Mouse (Mus musculus) CH12.LX (cell line): ENCODE measurements at regions not wholly inside any gene's neighbourhood (a gene's known extent, or its start where the extent isn't known, plus 50 kb on each side); places are given as distances from the start of the nearest gene placed in this dataset.

Experiments used
- CHD1 ChIP-seq: IDR thresholded peaks from 2 replicates; pipeline ENCODE4 v1.6.1; 2012; ENCODE audit warnings: low read depth, low read length, improper control_type of control experiment, inconsistent platforms
- CHD2 ChIP-seq: IDR thresholded peaks from 2 replicates; pipeline ENCODE4 v1.6.1; 2011; ENCODE audit warnings: low read length, improper control_type of control experiment
- CTCF ChIP-seq, 2 experiments: IDR thresholded peaks in 1 of 2; conservative IDR thresholded peaks in 1 of 2; 2 replicates each; pipeline ENCODE4 v1.5.1; 2011 to 2012; ENCODE audit warnings: low read depth in 2 of 2, low read length in 2 of 2, improper control_type of control experiment in 1 of 2, inconsistent platforms in 1 of 2, mild to moderate bottlenecking in 1 of 2, moderate library complexity in 1 of 2
- EP300 ChIP-seq: IDR thresholded peaks from 2 replicates; pipeline ENCODE4 v1.6.1; 2011; ENCODE audit warnings: low read length, improper control_type of control experiment
- ETS1 ChIP-seq: conservative IDR thresholded peaks from 2 replicates; pipeline ENCODE4 v1.6.1; 2012; ENCODE audit warnings: low read depth, mild to moderate bottlenecking, inconsistent platforms, low read length, improper control_type of control experiment, moderate library complexity
- POLR2A ChIP-seq: IDR thresholded peaks from 2 replicates; pipeline ENCODE4 v1.6.1; 2011; ENCODE audit warnings: low read depth, mild to moderate bottlenecking, improper control_type of control experiment, low read length
- UBTF ChIP-seq: IDR thresholded peaks from 2 replicates; pipeline ENCODE4 v1.6.1; 2012; ENCODE audit warnings: low read depth, mild to moderate bottlenecking, inconsistent platforms, low read length, improper control_type of control experiment, moderate library complexity
- ZC3H11A ChIP-seq: IDR thresholded peaks from 2 replicates; pipeline ENCODE4 v1.6.1; 2012; ENCODE audit warnings: low read depth, mild to moderate bottlenecking, inconsistent platforms, low read length, improper control_type of control experiment

DNA sequence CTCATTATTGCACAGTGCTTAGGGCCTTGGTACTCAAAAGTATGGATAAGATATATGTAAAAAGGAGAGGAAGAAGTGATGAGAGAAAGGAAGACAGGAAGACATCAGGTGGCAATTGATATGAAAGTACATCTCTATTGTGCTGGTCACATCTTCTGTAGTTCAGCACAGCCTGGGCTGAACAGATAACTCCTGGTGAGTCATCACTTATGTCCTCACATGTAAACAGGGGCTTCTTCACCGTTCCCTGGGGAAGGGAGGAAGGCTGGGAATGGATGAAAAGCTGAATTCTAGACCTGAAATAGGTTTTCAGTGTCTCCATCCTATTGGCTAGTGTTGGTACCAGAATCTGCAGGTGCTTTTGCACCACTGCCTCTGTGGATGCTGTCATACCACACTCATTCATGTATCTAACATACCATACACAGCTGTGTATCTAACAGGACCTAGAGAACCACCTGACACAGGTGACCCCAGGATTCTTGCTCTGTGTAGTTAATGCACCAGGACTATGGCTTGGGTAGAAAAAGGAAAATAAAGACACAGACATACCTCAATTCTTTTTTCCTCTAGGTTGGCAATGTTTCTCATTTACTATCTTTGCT lies 234.4 kb upstream of the Zeb2 start:
- no peak for TF ChIP-seq CHD2
- TF ChIP-seq CHD1 = no peak
- TF ChIP-seq CTCF (conservative IDR thresholded peaks at IDR 0.05 in 1 of 2, IDR thresholded peaks at IDR 0.05 in 1 of 2; ENCODE audit: low read depth in 2 of 2, low read length in 2 of 2) = no peak
- no peak for TF ChIP-seq UBTF
- TF ChIP-seq ETS1 = no peak
- TF ChIP-seq POLR2A = no peak
- no peak for TF ChIP-seq EP300
- TF ChIP-seq ZC3H11A = no peak
